Mouse (Mus musculus): Measurements from ENCODE around the gene Mgat4c.

The Mgat4c gene

DNA sequence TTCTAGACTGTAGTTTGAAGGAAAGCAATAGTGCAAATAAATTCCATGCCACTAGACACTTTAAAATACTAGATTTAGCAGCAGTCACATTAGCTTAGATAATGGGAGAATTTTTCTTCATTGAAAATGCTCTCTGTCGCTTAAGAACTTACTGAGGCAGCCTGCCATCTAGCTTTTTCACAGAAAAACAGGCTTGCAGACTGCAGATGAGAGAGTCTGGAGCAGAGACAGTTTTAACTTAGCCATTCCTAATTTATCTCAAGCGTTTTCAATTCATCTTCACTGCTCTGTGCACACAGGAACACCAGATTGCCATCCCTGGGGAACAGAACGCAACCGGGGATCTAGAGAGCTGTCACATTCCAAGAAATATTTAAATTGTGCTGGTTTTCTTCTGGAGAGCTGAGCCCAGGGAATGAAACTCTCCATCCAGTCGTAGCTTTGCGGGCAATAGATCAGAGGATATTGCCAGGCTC is at the start of gene Mgat4c:
Mgat4c (plus strand) TSS at position 51 of the 476 bp plus-strand sequence.
- DNase-seq (ENCODE audit: low spot score in 2 of 2) = no peak

DNA sequence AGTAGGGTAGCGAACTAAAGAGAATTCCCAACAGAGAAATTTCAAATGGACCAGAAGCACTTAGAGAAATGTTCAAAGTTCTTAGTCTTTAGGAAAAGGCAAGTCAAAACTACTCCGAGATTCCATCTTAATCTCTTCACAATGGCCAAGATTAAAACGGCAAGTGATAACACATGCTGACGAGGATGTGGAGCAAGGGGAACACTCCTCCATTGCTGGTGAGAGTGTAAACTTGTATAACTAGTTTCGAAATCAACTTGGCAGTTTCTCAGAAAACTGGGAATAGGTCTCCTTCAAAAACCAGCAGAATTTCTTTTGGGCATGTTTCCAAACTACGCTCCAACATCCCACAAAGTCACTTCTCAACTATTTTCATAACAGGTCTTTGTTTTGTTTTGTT is 46.0 kb upstream of the Mgat4c start:
- no peak for DNase-seq (ENCODE audit: low spot score in 2 of 2)

DNA sequence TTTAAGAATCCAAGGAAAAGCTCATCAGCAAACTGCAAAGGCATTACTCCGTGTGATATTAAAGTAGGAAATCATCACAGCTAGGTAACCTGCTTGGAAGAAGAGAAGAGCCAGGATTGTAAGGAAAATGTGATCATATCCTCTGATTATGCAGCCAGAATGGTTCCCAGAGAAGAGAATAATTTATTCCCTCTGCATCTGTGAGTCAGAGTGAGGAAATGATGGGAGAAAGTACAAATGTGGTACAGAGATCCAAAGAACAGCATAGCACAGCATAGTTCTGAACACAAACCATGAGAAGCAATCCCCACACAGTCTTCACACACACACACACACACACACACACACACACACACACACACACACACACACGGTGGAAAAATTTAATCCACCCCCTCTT is 40.2 kb upstream of the Mgat4c start:
- no peak for DNase-seq (ENCODE audit: low spot score in 2 of 2)

DNA sequence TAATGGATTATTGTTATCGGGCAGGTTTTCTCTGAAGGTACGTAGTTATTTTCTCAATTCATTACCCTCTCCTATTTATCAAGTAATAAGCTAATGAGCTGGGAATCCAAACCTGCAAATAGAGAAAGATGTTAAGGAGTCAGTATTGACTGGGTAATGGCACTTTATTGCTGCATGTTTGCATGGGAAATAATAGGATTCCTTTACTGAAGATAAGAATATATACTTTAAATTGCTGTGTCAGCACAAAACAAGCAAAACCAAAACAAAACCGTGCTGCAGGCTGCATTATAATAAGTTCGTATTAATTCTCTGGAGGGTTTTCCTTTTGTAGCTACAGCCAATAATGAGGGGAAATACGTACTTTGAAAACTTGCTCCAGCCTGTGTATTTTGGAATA is 627 bp downstream of the Mgat4c start:
- no peak for DNase-seq (ENCODE audit: low spot score in 2 of 2)

DNA sequence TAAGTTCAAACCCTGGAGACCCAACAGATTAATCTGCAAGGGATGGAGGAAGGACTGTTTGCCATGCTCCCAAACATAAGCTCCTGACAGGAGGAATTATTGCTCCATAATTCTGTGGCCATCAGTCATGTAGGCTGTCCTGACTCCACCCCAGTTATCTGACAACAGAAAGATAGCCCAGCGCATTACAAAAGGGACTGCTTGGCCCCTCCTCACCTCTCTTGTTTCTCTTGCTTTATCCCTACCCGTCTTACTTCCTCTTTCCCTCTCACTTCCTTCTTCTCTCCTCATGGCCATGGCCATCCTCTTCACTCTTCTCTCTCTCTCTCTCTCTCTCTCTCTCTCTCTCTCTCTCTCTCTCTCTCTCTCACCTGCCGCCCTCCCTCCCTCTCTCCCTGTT is 80.5 kb downstream of the Mgat4c start:
- no peak for DNase-seq (ENCODE audit: low spot score in 2 of 2)

DNA sequence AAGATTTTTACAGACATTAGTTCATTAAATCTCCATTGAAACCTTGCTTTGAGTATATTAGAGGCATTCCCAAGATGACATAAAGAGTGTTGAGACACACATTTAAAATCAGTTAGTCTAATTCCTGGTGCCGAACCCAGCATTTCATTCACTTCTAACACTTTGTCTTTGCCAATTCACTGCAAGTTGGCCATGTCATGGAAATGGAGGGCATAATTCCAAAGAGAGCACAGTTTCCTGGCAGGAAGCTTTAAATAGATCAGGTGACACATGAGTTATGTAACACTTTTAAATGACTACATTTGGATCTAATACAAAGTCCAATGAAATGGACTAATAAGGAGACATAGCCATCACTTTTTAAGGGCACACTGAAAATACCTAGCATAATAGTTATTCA is 89.4 kb downstream of the Mgat4c start:
- no peak for DNase-seq (ENCODE audit: low spot score in 2 of 2)

DNA sequence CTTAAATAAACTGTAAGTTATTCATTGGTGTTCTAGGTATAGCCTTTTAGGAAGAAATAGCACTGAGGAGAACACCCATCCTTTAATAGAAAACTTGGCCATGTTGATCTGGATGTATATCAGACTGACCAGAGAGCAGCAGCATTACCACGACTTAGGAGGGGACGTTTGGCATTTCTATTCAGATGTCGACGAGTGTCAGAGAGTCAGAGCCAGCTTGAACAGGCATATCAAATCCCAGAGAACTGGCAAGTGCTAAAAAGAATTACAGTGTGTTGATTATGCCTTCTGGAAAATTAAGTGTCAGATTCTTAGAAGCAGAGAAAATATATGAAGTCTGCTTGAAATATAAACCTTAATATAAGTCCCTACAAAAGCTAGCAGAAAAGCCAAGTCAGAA is 89.9 kb downstream of the Mgat4c start:
- DNase-seq (ENCODE audit: low spot score in 2 of 2) = no peak

DNA sequence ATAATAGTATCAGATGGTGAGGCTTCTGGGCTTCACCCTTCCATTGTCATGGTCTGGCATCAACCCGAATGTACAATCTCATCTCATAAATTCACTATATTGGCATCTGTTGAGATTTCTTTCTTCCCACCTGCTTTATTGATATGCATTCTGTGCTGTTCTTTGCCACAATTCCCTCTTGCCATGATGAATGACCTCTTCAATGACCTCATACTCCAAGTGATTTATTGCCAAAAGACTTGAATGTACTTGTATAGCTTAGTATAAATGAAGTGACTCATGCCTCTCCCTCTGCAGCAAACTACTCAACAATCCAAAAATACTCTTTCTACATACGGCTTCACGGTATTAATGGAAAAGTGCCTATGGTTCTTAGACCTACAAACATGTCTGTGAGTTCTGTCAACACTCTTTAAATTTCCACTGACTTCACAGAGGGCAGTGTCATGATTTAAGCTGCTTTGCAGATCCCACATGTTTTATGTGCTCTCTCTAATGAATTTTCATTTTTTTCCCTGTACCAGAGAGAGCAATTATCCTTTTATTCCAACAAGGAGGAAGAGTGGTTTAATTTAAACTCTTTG is 102.0 kb downstream of the Mgat4c start:
- no peak for DNase-seq (ENCODE audit: low spot score in 2 of 2)

DNA sequence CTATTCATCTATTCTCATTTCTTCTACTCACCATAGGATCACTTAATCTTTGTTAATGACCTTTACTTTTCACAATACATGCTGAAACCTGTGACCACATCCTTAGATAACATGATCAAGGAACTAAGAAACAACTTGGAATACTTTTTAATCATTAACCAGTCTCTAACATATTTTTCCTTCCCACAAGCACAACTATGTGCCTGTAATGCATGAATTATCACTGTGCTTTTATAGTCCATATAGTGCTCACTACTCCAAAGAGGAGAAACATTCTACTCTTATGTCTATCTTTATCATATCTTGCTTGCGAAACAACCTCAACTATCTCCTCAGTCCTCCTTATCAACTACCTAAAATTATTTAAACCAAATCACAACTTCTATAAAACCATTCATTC is 114.2 kb downstream of the Mgat4c start:
- no peak for DNase-seq (ENCODE audit: low spot score in 2 of 2)

DNA sequence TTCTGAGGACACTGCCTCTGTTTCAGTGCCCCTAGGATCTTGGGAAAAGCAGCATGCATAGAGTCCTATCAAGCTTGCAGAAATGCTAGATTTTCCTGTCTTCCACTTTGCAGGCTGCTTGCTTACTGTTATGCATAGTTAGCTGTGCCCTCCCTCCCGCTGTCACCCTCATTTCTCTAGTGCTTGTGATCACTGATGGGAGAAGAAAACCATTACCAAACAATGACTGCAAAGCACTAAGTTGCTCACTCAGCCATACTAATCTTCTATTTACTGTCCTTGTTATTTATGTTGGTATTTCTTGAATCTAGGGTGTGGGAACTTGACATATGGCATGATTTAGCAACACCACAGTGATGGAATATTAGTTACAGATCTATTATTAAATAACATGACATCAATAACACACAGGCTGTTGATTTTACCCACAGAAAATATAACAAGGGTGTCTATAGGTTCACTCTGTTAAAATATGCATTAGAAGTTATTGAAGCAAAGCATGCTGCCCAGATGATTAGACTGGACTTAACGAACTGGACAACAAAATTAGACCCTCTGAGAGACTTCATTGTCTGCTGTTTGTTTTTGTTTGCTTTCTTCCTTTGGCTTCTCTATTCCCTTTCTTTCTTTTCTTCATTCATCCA is 117.7 kb downstream of the Mgat4c start:
- DNase-seq (ENCODE audit: low spot score in 2 of 2) = no peak

DNA sequence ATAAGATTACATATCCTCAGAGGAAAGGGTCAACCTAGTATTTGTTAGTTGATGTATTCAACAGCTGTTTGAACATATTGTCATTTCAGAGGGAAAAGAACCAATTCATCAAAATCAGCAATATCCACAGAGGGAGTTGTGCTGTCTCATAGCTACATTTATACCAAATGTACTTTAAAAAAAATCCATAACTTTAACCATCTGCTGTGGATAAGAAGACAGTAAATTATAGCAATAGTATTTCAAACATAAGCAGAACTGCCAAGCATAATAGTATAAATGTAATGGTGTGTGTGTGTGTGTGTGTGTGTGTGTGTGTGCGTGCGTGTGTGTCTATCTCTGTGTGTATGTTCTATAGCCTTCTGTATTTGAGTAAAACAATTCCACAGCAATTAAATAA is 127.5 kb downstream of the Mgat4c start:
- no peak for DNase-seq (ENCODE audit: low spot score in 2 of 2)

DNA sequence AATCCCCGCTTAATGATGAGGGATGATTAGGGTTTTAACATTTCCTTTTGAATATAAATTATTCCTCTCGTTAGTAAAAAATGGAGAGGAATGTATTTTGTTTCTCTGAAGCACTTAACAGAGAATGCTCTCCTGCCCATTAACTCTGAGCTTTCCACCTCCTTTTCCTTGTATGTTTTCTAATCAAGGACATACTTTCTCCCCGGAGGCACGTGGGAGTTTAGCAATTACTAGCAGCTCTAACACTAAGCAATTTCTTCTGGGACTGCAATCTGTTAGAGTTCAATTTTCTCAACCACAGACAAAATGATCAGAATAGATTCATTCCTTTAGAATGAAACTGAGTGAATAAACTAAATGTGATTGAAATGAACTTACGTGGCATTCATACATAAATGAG is 135.6 kb downstream of the Mgat4c start:
- no peak for DNase-seq (ENCODE audit: low spot score in 2 of 2)

DNA sequence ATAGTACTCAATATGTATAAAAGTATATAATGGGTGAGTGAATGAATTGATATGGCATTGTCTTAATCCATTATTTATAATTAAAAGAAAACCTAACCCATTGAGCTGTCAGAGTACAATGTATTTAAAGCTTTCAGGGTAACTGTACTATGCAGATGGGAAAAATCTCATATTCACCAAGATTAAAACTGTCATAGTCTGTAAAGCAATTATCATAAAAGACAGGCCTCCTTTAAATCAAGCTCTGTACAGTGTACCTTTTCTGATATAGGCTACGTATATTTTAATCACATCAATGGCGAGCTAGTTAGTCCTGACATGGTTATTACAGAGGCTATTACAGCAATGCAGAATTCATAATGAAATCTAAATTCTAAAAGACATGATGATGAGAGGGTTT is 146.7 kb downstream of the Mgat4c start:
- no peak for DNase-seq (ENCODE audit: low spot score in 2 of 2)

DNA sequence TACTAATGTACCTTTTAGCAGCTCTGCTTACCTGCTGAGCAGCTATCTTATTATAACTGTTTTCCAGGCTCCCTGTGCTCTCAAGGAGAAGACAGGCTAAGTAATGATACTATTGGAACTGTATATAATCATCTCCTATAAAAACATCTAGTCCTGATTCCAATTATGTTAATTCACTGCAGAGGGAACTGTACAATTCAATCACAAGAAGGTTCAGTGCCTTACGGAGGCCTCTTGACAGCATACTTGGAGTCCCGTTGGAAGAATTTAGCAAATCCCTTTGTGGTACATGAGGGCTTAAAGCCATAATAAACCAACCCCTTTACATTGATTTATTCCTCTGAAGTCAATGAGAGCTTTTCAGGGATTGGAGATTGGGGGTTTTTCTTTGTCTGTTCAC is 174.8 kb downstream of the Mgat4c start:
- no peak for DNase-seq (ENCODE audit: low spot score in 2 of 2)

DNA sequence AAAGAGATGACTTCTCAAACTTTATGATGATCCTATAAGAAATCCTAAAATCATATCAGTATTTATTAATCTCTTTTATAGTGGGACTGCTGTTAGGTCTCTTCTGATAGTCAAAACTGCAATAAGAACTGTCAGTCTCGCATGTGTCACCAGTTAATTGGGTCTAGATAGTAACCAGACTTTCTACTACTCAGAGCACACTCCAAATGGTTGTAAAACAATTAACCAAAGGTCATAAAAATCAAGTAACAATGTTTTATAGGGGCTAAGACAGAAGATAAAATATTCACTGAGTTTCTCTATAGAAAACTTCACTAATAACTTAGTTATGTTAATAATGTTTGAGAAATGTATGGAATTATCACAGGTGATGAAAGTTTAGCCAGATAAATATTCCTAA is 208.6 kb downstream of the Mgat4c start:
- DNase-seq (ENCODE audit: low spot score in 2 of 2) = no peak

DNA sequence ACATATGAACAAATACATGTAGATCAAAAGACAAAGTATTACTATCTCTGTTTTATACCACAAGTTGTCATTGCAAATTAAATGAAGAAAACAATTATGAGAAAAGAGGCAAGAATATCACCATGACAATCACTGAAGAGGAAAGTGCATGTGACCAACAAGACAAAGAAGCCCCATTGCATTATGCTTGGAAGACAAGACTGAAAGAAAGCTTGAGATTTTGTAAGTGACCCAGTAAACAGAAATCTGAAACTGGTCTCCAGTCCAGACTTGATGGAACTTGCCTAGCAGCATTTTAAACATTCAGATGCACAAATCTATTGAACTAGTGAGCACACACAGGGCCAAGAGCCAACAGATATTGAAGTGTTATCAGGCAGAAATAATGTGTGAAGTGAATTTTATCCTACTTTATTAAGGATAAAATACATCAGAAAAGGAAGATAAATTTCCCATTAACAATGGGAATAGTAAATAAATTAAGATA is 236.1 kb downstream of the Mgat4c start:
- no peak for DNase-seq (ENCODE audit: low spot score in 2 of 2)

DNA sequence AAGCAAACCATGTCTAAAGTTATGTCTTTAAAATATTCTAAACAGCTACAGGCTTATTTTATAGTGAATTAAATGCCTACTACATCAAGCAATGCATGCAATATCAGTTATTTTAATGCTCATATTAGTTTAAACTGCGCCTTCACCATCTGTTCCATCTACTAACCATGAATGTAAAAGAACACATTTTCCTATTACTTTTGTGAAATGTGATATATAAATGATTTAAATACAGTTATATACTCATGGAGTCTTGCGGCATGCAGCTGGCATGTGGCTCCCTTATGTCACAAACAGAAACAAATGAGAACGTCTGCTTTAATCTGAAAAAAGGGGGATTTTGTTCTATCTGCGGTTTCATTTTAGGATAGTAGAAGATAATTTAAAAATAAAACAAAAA is 316.3 kb downstream of the Mgat4c start:
- DNase-seq (ENCODE audit: low spot score in 2 of 2) = no peak

DNA sequence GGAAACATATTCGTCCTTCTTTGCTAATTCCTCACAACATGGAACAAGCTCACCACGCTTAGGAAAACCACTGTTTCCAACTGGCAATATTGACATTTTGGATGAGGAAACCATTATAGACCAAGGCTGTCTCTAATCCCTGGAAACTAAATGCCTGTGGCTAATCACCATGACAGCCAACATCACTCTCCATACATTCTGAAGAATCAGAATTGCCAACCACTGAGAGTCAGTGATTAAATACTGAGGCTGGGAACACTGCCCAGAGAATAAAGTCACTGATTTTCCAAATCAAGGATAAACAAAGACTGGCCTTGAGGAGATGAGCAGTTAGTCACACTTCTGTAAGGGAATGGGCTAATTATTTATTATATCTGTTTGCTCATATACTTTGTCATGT is 361.2 kb downstream of the Mgat4c start:
- DNase-seq (ENCODE audit: low spot score in 2 of 2) = no peak

DNA sequence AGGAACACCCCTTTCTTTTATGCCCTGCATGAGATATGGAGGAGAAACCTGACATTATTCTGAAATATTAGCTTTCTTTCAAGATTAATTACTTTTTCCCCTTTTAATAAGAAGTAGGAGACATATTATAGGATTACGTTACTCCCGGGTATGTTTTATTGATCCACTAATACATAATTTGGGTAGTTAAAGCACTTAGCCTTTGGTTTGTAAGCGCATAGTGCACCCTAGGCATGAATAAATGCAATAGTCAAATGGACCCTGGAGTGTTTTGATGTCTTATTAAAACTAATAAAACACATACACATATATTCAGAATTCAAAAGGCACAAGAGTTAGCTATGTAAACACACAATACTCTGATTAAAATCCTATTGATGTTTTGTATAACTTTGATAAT is 374.9 kb downstream of the Mgat4c start:
- no peak for DNase-seq (ENCODE audit: low spot score in 2 of 2)

DNA sequence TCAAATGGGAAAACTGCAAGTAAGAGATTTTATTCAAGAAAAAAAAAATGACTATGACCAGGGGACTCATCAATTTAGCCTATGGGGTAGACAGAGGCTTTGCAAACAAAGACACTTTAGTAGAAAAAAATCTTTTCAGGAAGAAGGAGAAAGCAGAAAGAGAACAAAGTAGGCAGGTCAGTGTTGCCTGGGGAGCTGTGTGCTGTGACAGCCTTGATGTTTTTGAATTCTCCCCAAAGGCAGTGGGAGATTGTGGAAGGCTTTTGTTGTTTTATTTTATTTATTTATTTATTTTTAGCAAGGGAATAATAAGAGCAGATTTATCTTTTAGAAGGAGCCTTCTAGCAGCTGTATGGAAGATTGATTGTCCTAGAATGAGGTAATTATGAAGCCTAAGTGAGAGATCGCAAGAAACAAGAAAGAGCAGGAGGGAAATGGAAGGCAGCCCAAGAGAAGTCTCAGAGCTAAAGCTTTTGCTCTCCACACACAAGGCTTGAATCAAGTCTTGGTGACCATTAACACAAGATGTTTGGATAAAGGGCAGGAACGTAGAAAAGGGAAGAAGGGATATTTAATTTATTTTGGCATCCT is 375.8 kb downstream of the Mgat4c start:
- no peak for DNase-seq (ENCODE audit: low spot score in 2 of 2)

DNA sequence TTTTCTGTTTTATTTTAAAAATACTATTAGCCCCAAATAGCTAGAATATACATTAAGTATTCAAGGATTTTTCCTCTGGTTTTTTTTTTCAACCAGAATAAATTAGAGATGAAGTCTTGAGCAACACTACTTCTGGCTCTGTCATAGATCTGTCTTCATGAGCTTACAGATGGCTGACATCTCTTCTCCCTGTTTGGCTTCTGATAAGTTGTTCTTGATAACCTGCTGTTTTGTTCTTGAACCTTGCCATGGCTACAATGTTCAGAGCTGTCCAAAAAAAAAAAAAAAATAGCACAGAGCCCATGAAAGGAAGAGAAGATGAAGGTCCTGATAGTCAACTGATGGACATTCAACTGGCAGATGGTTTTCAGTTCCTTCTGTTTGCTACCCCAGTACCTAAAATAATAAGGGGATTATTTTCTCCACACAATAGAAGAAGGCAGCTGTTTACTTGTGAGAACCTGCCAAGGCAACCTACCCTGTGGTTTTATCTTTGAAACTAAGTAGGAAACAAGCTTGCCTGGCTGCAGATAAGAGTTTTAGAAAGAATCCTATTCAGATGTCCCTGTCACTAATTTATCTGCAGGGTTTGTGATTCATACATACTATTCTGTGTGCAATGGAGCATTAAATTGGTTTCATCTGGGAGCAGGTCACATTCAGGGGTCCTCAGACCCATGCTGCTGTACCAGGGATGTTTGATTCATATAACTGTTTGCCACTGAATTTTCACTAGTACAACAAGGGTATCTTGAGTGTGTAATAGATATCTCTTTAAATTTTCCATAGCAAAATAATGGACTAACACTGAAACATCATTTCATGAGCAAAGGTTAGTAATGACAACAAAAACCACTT is 393.5 kb downstream of the Mgat4c start:
- DNase-seq (ENCODE audit: low spot score in 2 of 2) = no peak

DNA sequence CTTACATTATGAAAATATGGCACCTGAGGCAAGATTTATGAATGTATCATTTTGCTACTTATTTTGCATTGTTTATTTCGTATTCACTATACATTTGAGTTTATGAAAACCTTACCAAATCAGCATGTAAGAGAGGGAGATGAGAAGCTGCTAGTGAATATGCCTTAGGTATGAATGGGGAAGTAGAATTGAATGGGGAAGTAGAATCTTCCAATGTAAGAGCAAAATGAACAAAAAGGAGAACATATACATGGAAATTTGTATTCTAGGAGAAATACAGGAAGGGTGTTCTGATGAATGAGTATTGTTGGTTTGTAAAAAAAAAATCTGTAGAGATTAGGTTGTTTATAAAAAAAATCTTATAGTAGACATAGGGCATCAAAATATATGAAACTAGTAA is 441.9 kb downstream of the Mgat4c start:
- no peak for DNase-seq (ENCODE audit: low spot score in 2 of 2)

Data from heart, adult 9 months (tissue).